Mouse (Mus musculus) cerebellum, adult 2 months (tissue): ENCODE measurements around the gene Pbx2.

Source experiments
- CTCF ChIP-seq: fragments of 200-500 bp; IDR thresholded peaks from 2 replicates; pipeline ENCODE4 v1.5.1; 2011; ENCODE audit warnings: low read depth, mild to moderate bottlenecking, control low read depth, low read length, moderate library complexity, borderline replicate concordance; ENCODE audit not compliant: insufficient read depth
- POLR2A ChIP-seq: fragments of 200-500 bp; IDR thresholded peaks from 2 replicates; pipeline ENCODE4 v1.6.1; 2011; ENCODE audit warnings: low read length, control low read depth, borderline replicate concordance; ENCODE audit not compliant: insufficient read depth

- peak; percentile 57; the same call in 1 of the 2 replicates for TF ChIP-seq POLR2A
- TF ChIP-seq CTCF: peak; percentile 49; the same call in 1 of the 2 replicates
Measured at GRCm38 (mm10) chr17:34640778-34641601, 49.9 kb downstream of the Pbx2 start.
